Mouse (Mus musculus): ENCODE measurements around the gene Fos. TPM values are rescaled to one million over a fixed set of nuclear protein-coding genes. Genes with fewer than 3 reads are reported as not detected.

The Fos gene
- polyA plus RNA-seq, 1 experiment = 9.3 TPM

DNA sequence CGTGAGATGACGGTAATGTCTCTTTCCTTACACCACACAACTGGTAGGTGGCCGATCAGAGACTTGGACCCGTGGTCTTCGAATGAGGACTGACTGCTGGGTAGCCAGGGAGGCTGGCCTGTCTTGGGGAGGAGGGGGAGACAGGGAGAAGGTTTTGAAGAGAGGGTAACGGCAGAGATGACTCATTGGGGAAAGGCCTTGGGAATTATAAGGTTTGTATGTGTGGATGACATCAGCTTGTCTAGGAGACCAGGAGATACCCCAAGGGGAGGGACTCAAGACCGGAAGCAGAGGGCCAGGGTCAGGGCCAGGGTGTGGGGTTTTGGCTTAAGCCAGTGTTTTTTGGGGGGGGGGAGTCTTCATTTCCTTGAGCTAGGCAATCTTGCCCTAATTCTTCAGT lies 22.6 kb downstream of the Fos start:
- Histone ChIP-seq H3K4me3 (ENCODE audit: insufficient read depth, low read length) (no peak overlapping the region), H3K27ac (ENCODE audit: insufficient read depth, low read length) (no peak overlapping the region), H3K4me1 (ENCODE audit: control insufficient read depth, insufficient read depth, low read length) (peaks cover 7% of the 10 kb centered on the region; the same call in 1 of the 2 replicates)
- TF ChIP-seq CTCF (IDR thresholded peaks at IDR 0.05; ENCODE audit: borderline replicate concordance, insufficient read depth, low read length) (no peak), POLR2A (IDR thresholded peaks at IDR 0.05; ENCODE audit: low read depth, low read length) (no peak)

DNA sequence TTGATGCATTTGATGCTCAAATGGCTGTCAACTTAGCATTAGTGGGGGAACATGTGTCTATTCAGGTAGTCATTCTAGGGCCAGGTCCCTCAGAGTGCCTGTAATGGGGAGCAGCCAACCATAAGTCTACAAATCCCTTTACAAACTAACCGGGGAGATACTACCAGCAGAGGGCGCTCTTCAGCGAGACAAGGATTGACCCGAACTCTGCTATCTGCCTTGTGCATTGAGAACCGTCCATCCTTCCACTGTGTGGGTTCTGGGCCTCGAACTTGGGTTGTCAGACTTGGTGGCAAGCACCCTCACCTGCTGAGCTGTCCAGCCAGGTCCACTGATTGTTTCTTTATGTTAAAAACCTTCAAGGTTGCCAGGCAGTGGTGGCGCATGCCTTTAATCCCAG lies 23.1 kb downstream of the Fos start:
- Histone ChIP-seq H3K4me3 (ENCODE audit: insufficient read depth, low read length) (no peak overlapping the region), H3K4me1 (ENCODE audit: control insufficient read depth, insufficient read depth, low read length) (peaks cover 6% of the 10 kb centered on the region; the same call in 1 of the 2 replicates), H3K27ac (ENCODE audit: insufficient read depth, low read length) (no peak overlapping the region)
- TF ChIP-seq POLR2A (IDR thresholded peaks at IDR 0.05; ENCODE audit: low read depth, low read length) (no peak), CTCF (IDR thresholded peaks at IDR 0.05; ENCODE audit: borderline replicate concordance, insufficient read depth, low read length) (peak; percentile 56; the same call in 1 of the 2 replicates)

DNA sequence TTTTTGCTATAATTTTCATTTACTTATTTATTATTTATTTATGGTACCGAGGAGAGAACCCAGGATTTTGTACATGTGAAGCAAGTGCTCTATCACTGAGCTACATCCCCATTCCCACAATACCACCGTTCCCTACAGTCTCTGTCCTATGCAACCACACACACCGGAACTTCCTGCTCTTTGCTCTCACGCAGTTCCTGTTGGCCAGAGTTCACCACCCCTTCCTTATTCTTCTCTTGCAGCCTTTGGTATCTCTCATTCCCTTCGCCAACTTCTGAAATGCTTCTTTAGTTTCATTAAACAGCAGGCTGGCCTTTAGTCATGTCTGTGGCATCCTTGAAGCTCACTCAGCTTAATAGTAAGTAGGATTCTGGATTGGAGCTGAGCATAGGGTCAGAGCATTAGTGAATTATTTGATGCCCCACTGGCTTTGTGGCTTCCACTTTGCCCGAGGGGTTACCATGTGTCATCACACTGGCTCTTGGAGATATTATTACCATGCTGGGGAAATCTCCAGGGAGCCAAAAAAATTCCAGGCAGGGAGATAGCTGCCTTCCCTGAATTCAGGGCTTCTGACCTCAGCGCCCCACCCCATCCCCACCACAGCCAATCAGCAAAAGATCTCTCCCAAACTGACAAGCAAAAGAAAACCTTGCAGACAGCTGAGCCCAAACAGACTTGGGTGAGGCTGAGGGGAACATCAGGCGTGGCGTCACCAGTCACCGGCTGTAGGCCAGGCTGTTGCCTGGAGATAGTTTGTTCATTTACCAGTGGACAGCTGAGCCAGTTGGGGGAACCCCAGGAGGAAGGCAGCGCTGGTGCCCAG lies 23.8 kb downstream of the Fos start:
- H3K4me1 ChIP-seq (ENCODE audit: control insufficient read depth, insufficient read depth, low read length) = peaks cover 4% of the 10 kb centered on the region; the same call in 1 of the 2 replicates
- no peak overlapping the region for H3K4me3 ChIP-seq (ENCODE audit: insufficient read depth, low read length)
- no peak for TF ChIP-seq POLR2A (IDR thresholded peaks at IDR 0.05; ENCODE audit: low read depth, low read length)
- H3K27ac ChIP-seq (ENCODE audit: insufficient read depth, low read length) = peak overlapping the region; percentile 37

DNA sequence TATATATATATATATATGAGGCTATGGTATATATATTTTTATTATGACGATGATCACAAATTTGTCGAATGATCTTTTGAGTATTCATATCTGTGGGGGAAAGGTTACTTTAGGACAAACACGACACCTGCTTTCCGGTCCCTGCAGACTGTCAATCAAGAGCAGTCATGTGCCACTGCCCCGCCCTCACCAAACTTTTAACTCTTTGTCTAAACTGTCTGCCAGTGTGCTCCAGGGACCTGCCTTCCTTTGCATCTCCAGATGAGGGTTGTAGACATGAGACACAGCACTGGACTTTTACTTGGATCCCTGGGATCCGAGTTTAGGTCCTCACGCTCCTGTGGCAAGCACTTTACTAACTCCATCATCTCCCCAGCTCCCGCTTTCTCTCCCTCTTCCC lies 25.3 kb downstream of the Fos start:
- no peak for TF ChIP-seq CTCF (IDR thresholded peaks at IDR 0.05; ENCODE audit: borderline replicate concordance, insufficient read depth, low read length)
- no peak for TF ChIP-seq POLR2A (IDR thresholded peaks at IDR 0.05; ENCODE audit: low read depth, low read length)
- Histone ChIP-seq H3K4me1 (ENCODE audit: control insufficient read depth, insufficient read depth, low read length) (peaks cover 4% of the 10 kb centered on the region; the same call in 1 of the 2 replicates), H3K4me3 (ENCODE audit: insufficient read depth, low read length) (no peak overlapping the region), H3K27ac (ENCODE audit: insufficient read depth, low read length) (no peak overlapping the region)

DNA sequence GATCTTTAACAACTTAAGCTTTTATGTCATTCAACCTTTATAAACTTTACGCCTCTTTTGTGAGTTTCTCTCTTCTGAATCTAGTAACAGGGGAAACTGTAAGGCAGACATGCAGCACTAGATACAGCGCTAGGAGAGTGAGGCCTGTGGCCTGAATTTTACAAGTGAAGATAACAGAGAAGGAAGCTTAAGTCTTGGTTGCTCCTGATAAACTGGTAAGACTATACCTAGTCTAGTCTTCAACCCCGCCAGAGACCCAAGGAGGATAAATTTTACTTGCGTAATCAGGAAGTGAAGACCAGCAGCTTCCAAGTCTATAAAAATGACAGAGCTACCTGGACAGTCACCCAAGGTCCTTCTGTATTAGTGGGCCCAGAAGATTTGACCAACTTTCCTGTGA lies 29.0 kb downstream of the Fos start:
- no peak overlapping the region for H3K27ac ChIP-seq (ENCODE audit: insufficient read depth, low read length)
- no peak overlapping the region for H3K4me3 ChIP-seq (ENCODE audit: insufficient read depth, low read length)
- TF ChIP-seq CTCF (IDR thresholded peaks at IDR 0.05; ENCODE audit: borderline replicate concordance, insufficient read depth, low read length) (no peak), POLR2A (IDR thresholded peaks at IDR 0.05; ENCODE audit: low read depth, low read length) (no peak)
- H3K4me1 ChIP-seq (ENCODE audit: control insufficient read depth, insufficient read depth, low read length) = 0 out of 2 replicates have a peak, but pooled peaks cover 2% of the 10 kb centered on the region

DNA sequence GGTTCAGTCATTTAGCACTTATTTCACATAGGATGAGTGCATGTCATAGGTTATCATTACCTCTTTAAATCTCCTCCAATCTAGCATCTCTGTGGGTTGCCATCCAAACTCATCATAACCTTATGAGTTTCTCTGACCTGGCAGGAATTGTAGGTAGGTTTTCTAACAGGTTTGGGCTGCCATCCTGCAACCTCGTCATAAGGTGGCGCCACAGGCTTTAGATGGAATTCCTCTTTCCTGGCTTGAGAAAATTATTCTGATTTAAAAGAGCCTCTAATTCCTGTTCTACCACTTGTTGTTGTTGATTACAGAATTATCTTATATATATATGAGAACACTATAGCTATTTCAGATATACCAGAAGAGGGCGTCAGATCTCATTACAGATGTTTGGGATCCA lies 34.5 kb downstream of the Fos start:
- Histone ChIP-seq H3K4me3 (ENCODE audit: insufficient read depth, low read length) (no peak overlapping the region), H3K4me1 (ENCODE audit: control insufficient read depth, insufficient read depth, low read length) (no peaks in the 10 kb centered on the region), H3K27ac (ENCODE audit: insufficient read depth, low read length) (no peak overlapping the region)
- TF ChIP-seq CTCF (IDR thresholded peaks at IDR 0.05; ENCODE audit: borderline replicate concordance, insufficient read depth, low read length) (peak; percentile 35; the same call in 1 of the 2 replicates), POLR2A (IDR thresholded peaks at IDR 0.05; ENCODE audit: low read depth, low read length) (no peak)

DNA sequence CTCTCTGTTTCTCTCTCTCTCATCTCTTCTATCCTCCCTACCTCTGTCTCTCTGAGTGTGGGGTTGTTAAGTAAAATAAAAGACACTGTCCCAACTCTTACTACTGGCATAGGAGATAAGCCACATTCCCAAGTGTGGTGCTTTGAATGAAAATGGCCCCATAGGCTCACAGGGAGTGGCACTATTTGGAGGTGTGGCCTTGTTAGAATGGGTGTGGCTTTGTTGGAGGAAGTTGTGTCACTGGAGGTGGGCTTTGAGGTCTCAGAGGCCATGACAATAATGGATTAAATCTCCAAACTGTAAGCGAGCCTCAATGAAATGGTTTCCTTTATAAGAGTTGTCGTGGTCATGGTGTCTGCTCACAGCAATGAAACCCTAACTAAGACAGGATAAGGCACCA lies 36.3 kb downstream of the Fos start:
- no peak overlapping the region for H3K27ac ChIP-seq (ENCODE audit: insufficient read depth, low read length)
- no peak for TF ChIP-seq CTCF (IDR thresholded peaks at IDR 0.05; ENCODE audit: borderline replicate concordance, insufficient read depth, low read length)
- no peak for TF ChIP-seq POLR2A (IDR thresholded peaks at IDR 0.05; ENCODE audit: low read depth, low read length)
- H3K4me3 ChIP-seq (ENCODE audit: insufficient read depth, low read length) = no peak overlapping the region
- no peaks in the 10 kb centered on the region for H3K4me1 ChIP-seq (ENCODE audit: control insufficient read depth, insufficient read depth, low read length)

DNA sequence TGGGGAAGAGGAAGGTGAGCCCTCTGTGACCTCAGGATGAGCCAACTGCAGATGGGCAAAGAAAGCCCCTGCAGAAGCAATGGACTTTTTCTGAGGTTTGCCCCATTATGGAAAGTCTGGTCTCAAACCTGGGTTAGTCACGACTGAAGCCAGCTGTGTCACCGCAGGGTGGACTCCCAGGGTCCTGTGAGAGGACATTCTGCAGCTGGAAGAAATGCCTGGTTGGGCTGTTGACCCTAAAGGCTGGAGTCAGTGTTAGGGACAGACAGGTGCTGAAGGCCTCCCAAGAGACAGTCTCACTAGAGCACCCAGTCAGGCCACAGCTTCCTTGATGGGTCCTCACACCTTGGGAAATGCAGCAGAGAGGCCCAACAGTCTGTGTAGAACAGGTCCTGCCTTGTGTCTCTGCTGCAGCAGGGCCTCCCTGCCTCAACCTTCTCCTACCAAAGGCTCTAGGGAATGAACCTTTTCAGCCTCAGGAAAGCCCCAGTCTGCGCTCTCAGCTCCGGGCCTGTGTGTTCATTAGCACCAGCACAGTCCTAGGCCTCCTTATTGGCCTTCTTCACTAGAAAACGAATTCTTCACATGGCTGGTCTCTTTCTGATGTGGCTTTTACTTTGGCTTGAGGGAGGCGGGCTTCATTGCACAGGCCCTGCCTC lies 40.2 kb downstream of the Fos start:
- Histone ChIP-seq H3K4me3 (ENCODE audit: insufficient read depth, low read length) (no peak overlapping the region), H3K27ac (ENCODE audit: insufficient read depth, low read length) (no peak overlapping the region), H3K4me1 (ENCODE audit: control insufficient read depth, insufficient read depth, low read length) (no peaks in the 10 kb centered on the region)
- TF ChIP-seq CTCF (IDR thresholded peaks at IDR 0.05; ENCODE audit: borderline replicate concordance, insufficient read depth, low read length) = no peak
- TF ChIP-seq POLR2A (IDR thresholded peaks at IDR 0.05; ENCODE audit: low read depth, low read length) = no peak

DNA sequence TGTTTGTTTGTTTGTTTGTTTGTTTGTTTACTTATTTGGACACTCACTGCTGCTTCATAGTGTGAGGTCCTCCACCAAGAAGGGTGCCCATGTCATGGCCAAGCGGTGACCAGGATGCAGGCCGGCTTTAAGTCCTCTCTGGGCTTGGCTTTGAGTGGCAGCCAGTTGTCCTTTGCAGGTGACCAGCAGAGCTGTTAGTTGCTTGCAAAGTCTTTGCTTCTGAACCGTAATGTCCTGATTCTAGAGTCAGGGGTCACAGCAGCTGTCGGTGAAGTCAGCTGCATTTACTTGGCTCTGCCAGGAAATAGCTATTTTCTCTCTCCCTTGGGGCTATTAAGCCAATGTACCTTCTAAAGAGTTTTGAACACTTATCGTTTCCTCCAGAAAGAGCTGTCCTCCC lies 41.3 kb downstream of the Fos start:
- peaks cover 7% of the 10 kb centered on the region for H3K4me1 ChIP-seq (ENCODE audit: control insufficient read depth, insufficient read depth, low read length)
- TF ChIP-seq CTCF (IDR thresholded peaks at IDR 0.05; ENCODE audit: borderline replicate concordance, insufficient read depth, low read length) (no peak), POLR2A (IDR thresholded peaks at IDR 0.05; ENCODE audit: low read depth, low read length) (no peak)
- H3K27ac ChIP-seq (ENCODE audit: insufficient read depth, low read length) = no peak overlapping the region
- H3K4me3 ChIP-seq (ENCODE audit: insufficient read depth, low read length) = no peak overlapping the region

DNA sequence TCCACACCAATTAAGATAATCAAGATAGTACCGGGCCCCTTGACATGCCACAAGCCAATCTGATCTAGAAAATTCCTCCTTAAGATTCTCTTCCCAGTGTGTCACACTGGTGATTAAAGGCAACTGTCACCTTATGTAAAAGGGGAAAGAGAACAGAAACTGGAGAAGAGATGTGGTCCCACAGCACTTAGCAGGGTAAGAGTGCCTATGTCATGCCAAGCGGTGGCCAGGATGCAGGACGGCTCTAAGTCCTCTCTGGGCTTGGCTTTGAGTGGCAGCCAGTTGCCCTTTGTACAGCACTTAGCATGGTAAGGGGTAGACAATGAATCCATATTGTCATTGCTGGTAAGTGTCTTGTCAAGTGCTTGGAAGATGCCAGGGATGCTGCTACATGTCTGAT lies 42.2 kb downstream of the Fos start:
- H3K4me1 ChIP-seq (ENCODE audit: control insufficient read depth, insufficient read depth, low read length) = peaks cover 9% of the 10 kb centered on the region
- H3K4me3 ChIP-seq (ENCODE audit: insufficient read depth, low read length) = no peak overlapping the region

More for the DNA sequence above, 42.2 kb downstream of the Fos start:
- H3K27ac ChIP-seq (ENCODE audit: insufficient read depth, low read length) = no peak overlapping the region
- TF ChIP-seq POLR2A (IDR thresholded peaks at IDR 0.05; ENCODE audit: low read depth, low read length) (no peak), CTCF (IDR thresholded peaks at IDR 0.05; ENCODE audit: borderline replicate concordance, insufficient read depth, low read length) (no peak)

All from embryonic fibroblast, embryonic 13.5 days (primary cell).